Mouse (Mus musculus): ENCODE data around the gene Dlgap1.

Dlgap1 gene

GRCm38 (mm10) chr17:70864645-70865044 lies 895.8 kb downstream of the Dlgap1 start:
- DNase-seq (ENCODE audit: low read depth, low spot score): no peak

- no peak for DNase-seq (ENCODE audit: low read depth, low spot score)
These were observed 896.3 kb downstream of the Dlgap1 start for GRCm38 (mm10) chr17:70865060-70865604.

- no peak for DNase-seq (ENCODE audit: low read depth, low spot score)
These were observed 897.2 kb downstream of the Dlgap1 start for GRCm38 (mm10) chr17:70866029-70866428.

- no peak for DNase-seq (ENCODE audit: low read depth, low spot score)
These were observed 897.8 kb downstream of the Dlgap1 start for GRCm38 (mm10) chr17:70866538-70867114.

GRCm38 (mm10) chr17:70868577-70869229 lies 899.8 kb downstream of the Dlgap1 start:
- DNase-seq (ENCODE audit: low read depth, low spot score): no peak

GRCm38 (mm10) chr17:70870581-70870980 lies 901.7 kb downstream of the Dlgap1 start:
- DNase-seq (ENCODE audit: low read depth, low spot score): no peak

Measured in A20 (cell line).